Mouse (Mus musculus) CH12.LX (cell line): Measurements from ENCODE around the gene Riox2. TPM values are rescaled to one million over a fixed set of nuclear protein-coding genes. Genes with fewer than 3 reads are reported as not detected.

Source experiments
- DNase-seq: peaks from one replicate; pipeline ENCODE4 v3.0.0-alpha.2; 2013; ENCODE audit errors: extremely low read depth
- H3K27ac ChIP-seq: 2 replicates; pipeline ENCODE4 v1.5.1; 2012; ENCODE audit warnings: low read depth, mild to moderate bottlenecking, control low read depth, moderate library complexity; ENCODE audit not compliant: insufficient read depth
- H3K27me3 ChIP-seq: replicated peaks from 2 replicates; pipeline ENCODE3; 2012; ENCODE audit warnings: inconsistent platforms
- H3K36me3 ChIP-seq, 2 experiments: replicated peaks in 1 of 2; 2 replicates each; pipeline versions ENCODE3 to v1.6.1; 2012; ENCODE audit warnings: inconsistent platforms in 1 of 2, low read length in 1 of 2, mild to moderate bottlenecking in 1 of 2, mixed read lengths in 1 of 2, moderate library complexity in 1 of 2; ENCODE audit not compliant: control insufficient read depth in 1 of 2, insufficient read depth in 1 of 2
- H3K4me1 ChIP-seq, 2 experiments: 2 replicates each; pipeline ENCODE4 v1.6.1; 2012; ENCODE audit warnings: inconsistent platforms in 1 of 2, moderate library complexity in 1 of 2; ENCODE audit not compliant: insufficient read depth in 2 of 2, control insufficient read depth in 1 of 2
- H3K4me2 ChIP-seq: 2 replicates; pipeline ENCODE4 v1.6.1; 2012; ENCODE audit warnings: low read depth, mild to moderate bottlenecking, control low read depth; ENCODE audit not compliant: poor library complexity, insufficient read depth, severe bottlenecking
- H3K4me3 ChIP-seq, 3 experiments: fragments of 150-350 bp in 1 of 3; sonication (generic) in 1 of 3; replicated peaks in 1 of 3; 2 replicates each; pipeline versions ENCODE3 to v1.5.1; 2011 to 2012; ENCODE audit warnings: low read depth in 2 of 3, low read length in 2 of 3, mild to moderate bottlenecking in 2 of 3, moderate library complexity in 2 of 3, control low read depth in 1 of 3, improper control_type of control experiment in 1 of 3, inconsistent platforms in 1 of 3, mixed read lengths in 1 of 3; ENCODE audit not compliant: poor library complexity in 1 of 3
- H3K79me2 ChIP-seq: replicated peaks from 2 replicates; pipeline ENCODE4 v1.6.1; 2012; ENCODE audit warnings: mild to moderate bottlenecking, moderate library complexity; ENCODE audit not compliant: control insufficient read depth, poor library complexity, insufficient read depth, severe bottlenecking; ENCODE audit errors: extremely low read depth
- H3K9ac ChIP-seq: 2 replicates; pipeline ENCODE4 v1.6.1; 2012; ENCODE audit warnings: low read depth, mild to moderate bottlenecking, control low read depth, moderate library complexity; ENCODE audit not compliant: insufficient read depth
- H3K9me3 ChIP-seq: replicated peaks from 2 replicates; pipeline ENCODE3; 2012; ENCODE audit warnings: low read length, inconsistent platforms, mixed read lengths
- BHLHE40 ChIP-seq: IDR thresholded peaks from 2 replicates; pipeline ENCODE4 v1.6.1; 2011; ENCODE audit warnings: mild to moderate bottlenecking, low read depth, low read length, improper control_type of control experiment
- CTCF ChIP-seq, 2 experiments: IDR thresholded peaks in 1 of 2; conservative IDR thresholded peaks in 1 of 2; 2 replicates each; pipeline ENCODE4 v1.5.1; 2011 to 2012; ENCODE audit warnings: low read depth in 2 of 2, low read length in 2 of 2, improper control_type of control experiment in 1 of 2, inconsistent platforms in 1 of 2, mild to moderate bottlenecking in 1 of 2, moderate library complexity in 1 of 2
- ELF1 ChIP-seq: IDR thresholded peaks from 2 replicates; pipeline ENCODE4 v1.6.1; 2014; ENCODE audit warnings: low read depth, mild to moderate bottlenecking, inconsistent platforms, low read length, improper control_type of control experiment
- ETS1 ChIP-seq: conservative IDR thresholded peaks from 2 replicates; pipeline ENCODE4 v1.6.1; 2012; ENCODE audit warnings: low read depth, mild to moderate bottlenecking, inconsistent platforms, low read length, improper control_type of control experiment, moderate library complexity
- JUN ChIP-seq: IDR thresholded peaks from 2 replicates; pipeline ENCODE4 v1.6.1; 2011; ENCODE audit warnings: low read depth, mild to moderate bottlenecking, low read length, improper control_type of control experiment, moderate library complexity; ENCODE audit not compliant: insufficient read depth
- MAX ChIP-seq: IDR thresholded peaks from 2 replicates; pipeline ENCODE4 v1.6.1; 2011; ENCODE audit warnings: low read length, improper control_type of control experiment
- MEF2A ChIP-seq: IDR thresholded peaks from 2 replicates; pipeline ENCODE4 v1.6.1; 2014; ENCODE audit warnings: low read depth, mild to moderate bottlenecking, inconsistent platforms, low read length, improper control_type of control experiment, borderline replicate concordance
- MXI1 ChIP-seq: IDR thresholded peaks from 2 replicates; pipeline ENCODE4 v1.6.1; 2011; ENCODE audit warnings: mild to moderate bottlenecking, low read depth, low read length, improper control_type of control experiment
- MYC ChIP-seq: IDR thresholded peaks from 2 replicates; pipeline ENCODE4 v1.6.1; 2011; ENCODE audit warnings: low read depth, mild to moderate bottlenecking, improper control_type of control experiment, low read length
- PAX5 ChIP-seq: IDR thresholded peaks from 2 replicates; pipeline ENCODE4 v1.6.1; 2012; ENCODE audit warnings: low read length, inconsistent platforms, mixed read lengths
- POLR2AphosphoS2 ChIP-seq: IDR thresholded peaks from 2 replicates; pipeline ENCODE4 v1.6.1; 2011; ENCODE audit warnings: low read depth, low read length, improper control_type of control experiment
- RAD21 ChIP-seq: IDR thresholded peaks from 2 replicates; pipeline ENCODE4 v1.6.1; 2011; ENCODE audit warnings: low read depth, mild to moderate bottlenecking, low read length, improper control_type of control experiment, moderate library complexity
- SMC3 ChIP-seq: IDR thresholded peaks from 2 replicates; pipeline ENCODE4 v1.6.1; 2011; ENCODE audit warnings: low read depth, low read length, improper control_type of control experiment
- TCF12 ChIP-seq: IDR thresholded peaks from 2 replicates; pipeline ENCODE4 v1.6.1; 2014; ENCODE audit warnings: low read depth, mild to moderate bottlenecking, inconsistent platforms, low read length, improper control_type of control experiment
- USF1 ChIP-seq: IDR thresholded peaks from 2 replicates; pipeline ENCODE4 v1.6.1; 2014; ENCODE audit warnings: low read depth, mild to moderate bottlenecking, inconsistent platforms, low read length, improper control_type of control experiment
- USF2 ChIP-seq: conservative IDR thresholded peaks from 2 replicates; pipeline ENCODE4 v1.6.1; 2011; ENCODE audit warnings: low read depth, low read length, improper control_type of control experiment
- ZC3H11A ChIP-seq: IDR thresholded peaks from 2 replicates; pipeline ENCODE4 v1.6.1; 2012; ENCODE audit warnings: low read depth, mild to moderate bottlenecking, inconsistent platforms, low read length, improper control_type of control experiment
- dilution Hi-C: fragments of 300-500 bp; cut with MboI; formaldehyde crosslinking; loops from 2 replicates; pipeline ENCODE4 v1.14.3; 2020; ENCODE audit warnings: low sequenced_read_pairs; ENCODE audit not compliant: extremely low pct_unique_long_range_greater_than_20kb, extremely low pct_ligation_motif_present
- in situ Hi-C: fragments of 300-500 bp; cut with MboI; formaldehyde crosslinking; loops from 3 replicates; pipeline ENCODE4 v1.14.3; 2019; ENCODE audit warnings: low sequenced_read_pairs, low pct_ligation_motif_present, low pct_unique_long_range_greater_than_20kb, mixed read lengths
- polyA plus RNA-seq: library from polyadenylated mRNA; unstranded; fragments of >175 nt; gene quantifications from 2 replicates; pipeline ENCODE4 v1.2.1, GENCODE M21; 2012; ENCODE audit warnings: low read depth; ENCODE audit not compliant: insufficient read length
- total RNA-seq, 2 experiments: library from RNA; depleted of rRNA; stranded (reverse); fragments of 300-350 nt in 1 of 2; fragments of >200 nt in 1 of 2; gene quantifications; 2 replicates each; pipeline ENCODE4 v1.2.3; 2012 to 2014

Gene Riox2
- total and polyA plus RNA-seq, 3 experiments: 47.3 to 90.7 (median 53.6) TPM

DNA sequence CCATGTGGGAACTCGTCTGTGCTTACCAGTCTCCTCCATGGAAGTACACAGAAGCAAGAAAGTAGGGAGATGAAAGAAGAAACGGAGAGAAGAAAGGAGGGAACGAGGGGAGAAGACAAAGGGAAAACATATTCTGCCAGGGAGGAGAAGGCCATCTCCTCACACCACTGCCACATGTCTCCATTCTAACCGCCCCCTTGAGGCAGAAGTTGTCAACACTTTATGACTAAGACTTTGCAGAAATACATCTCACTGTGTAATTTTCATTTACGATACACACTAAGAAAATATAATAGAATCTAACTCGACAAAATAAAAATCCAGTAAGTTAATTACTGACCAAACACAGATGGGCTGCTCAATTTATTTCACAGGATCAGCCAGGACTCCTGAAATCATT lies 55.4 kb downstream of the Riox2 start:
- H3K4me2 ChIP-seq: no peak overlapping the region
- in situ Hi-C loops: no loop called here
- no peaks in the 10 kb centered on the region for H3K79me2 ChIP-seq
- H3K27ac ChIP-seq: no peak overlapping the region
- peaks cover 12 to 48% of the 10 kb centered on the region in 2 experiments for H3K4me1 ChIP-seq
- TF ChIP-seq PAX5 (no peak), USF2 (no peak), MXI1 (no peak), JUN (no peak), TCF12 (no peak), BHLHE40 (no peak), USF1 (no peak), ELF1 (no peak), RAD21 (peak; percentile 51), CTCF (conservative IDR thresholded peaks at IDR 0.05 in 1 of 2, IDR thresholded peaks at IDR 0.05 in 1 of 2; ENCODE audit: low read depth in 2 of 2, low read length in 2 of 2) (peak; percentile 8 to 70; a peak in 2 of 4 replicates), POLR2AphosphoS2 (no peak), MEF2A (no peak), ZC3H11A (no peak), SMC3 (peak; percentile 70), MYC (peak; percentile 78), MAX (0 out of 2 replicates have a peak, but pooled peaks have one; percentile 23)
- dilution Hi-C loops: no loop called here
- H3K4me3 ChIP-seq: no peak overlapping the region
- no peak overlapping the region for H3K9ac ChIP-seq
- no peaks in the 10 kb centered on the region for H3K27me3 ChIP-seq
- no peaks in the 10 kb centered on the region for H3K36me3 ChIP-seq
- no peak for DNase-seq
- no peaks in the 10 kb centered on the region for H3K9me3 ChIP-seq

DNA sequence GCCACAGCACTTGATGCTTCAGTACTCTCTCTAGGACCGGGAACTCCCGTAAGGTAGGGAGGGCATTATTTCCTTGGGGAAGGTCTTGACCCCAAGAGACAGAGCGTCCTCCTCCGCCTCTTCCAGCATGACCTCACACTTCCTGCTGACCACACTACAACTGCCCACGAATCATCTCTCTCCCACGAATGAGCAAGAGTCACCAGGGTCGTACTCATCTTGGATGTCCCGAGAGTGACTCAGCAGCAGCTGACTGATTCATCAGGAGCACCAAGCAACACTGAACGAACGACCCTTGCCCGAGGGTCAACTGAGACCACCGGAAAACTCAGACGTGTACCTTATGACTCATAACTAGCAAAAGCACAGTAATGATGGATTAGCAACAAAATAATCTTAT lies 58.0 kb downstream of the Riox2 start:
- no peaks in the 10 kb centered on the region for H3K36me3 ChIP-seq
- no peak overlapping the region for H3K4me3 ChIP-seq
- no peaks in the 10 kb centered on the region for H3K79me2 ChIP-seq
- dilution Hi-C loops: no loop called here
- H3K9me3 ChIP-seq: no peaks in the 10 kb centered on the region
- no peak for DNase-seq
- H3K27me3 ChIP-seq: no peaks in the 10 kb centered on the region
- peaks cover 12 to 40% of the 10 kb centered on the region in 2 experiments for H3K4me1 ChIP-seq
- in situ Hi-C loops: no loop called here
- TF ChIP-seq ETS1 (peak; percentile 31; the same call in 1 of the 2 replicates), POLR2AphosphoS2 (no peak)
- H3K4me2 ChIP-seq: no peak overlapping the region
- no peak overlapping the region for H3K9ac ChIP-seq
- no peak overlapping the region for H3K27ac ChIP-seq
